Mouse (Mus musculus): ENCODE measurements around the gene Tut7.

GRCm38 (mm10) chr13:59856286-59857070 is 33.5 kb upstream of the Tut7 start:
- TF ChIP-seq CTCF (IDR thresholded peaks at IDR 0.05; ENCODE audit: low read depth) (peak; percentile 90), EP300 (IDR thresholded peaks at IDR 0.05; ENCODE audit: low read depth) (no peak)

Measured in liver, postnatal 0 days (tissue).